Mouse (Mus musculus): ENCODE measurements around the gene Gnat3. TPM values are rescaled to one million over a fixed set of nuclear protein-coding genes. Genes with fewer than 3 reads are reported as not detected.

Gene Gnat3
- total RNA-seq (2012; rRNA removed) (not detected in 2 replicates), polyA plus RNA-seq (2012; ENCODE audit: insufficient read depth in 1 of 2, insufficient read length in 2 of 2, low read depth in 1 of 2, low replicate concordance in 2 of 2, missing spikeins in 1 of 2) (not detected)

DNA sequence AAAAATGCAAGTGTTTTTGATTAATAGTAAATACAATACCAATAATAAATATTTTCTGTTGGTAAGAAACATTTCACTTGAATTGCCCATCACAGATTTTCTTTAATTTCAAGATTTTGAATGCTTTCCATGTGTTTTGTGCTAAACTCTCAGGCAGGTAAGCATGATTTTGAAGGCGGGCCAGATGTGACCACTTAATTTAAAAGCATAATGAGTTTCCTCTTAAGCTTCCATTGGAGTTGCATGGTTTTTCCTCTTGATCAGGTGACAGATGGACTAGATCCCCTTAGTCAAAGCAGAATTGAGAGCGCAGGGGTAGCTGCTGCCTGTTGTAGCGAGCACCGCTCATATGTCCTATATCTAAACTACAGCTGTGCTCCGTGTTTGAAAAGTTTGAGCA, at the start of gene Gnat3:
TSS of gene Gnat3 (plus strand) at position 301 of the 400 bp plus-strand sequence.
- no peak for DNase-seq (ENCODE audit: low read depth, low spot score)
- Histone ChIP-seq H3K79me2 (ENCODE audit: control insufficient read depth, insufficient read depth, low read length, poor library complexity) (no peaks in the 10 kb centered on the region), H3K27me3 (ENCODE audit: control insufficient read depth in 1 of 2, insufficient read depth in 2 of 2, low read length in 2 of 2) (no peaks in the 10 kb centered on the region), H3K4me3 (ENCODE audit: control insufficient read depth in 1 of 2, insufficient read depth in 1 of 2, low read depth in 2 of 2, low read length in 2 of 2) (no peak within 1 kb of the TSS), H3K36me3 (ENCODE audit: control insufficient read depth in 1 of 2, insufficient read depth in 2 of 2, low read length in 2 of 2) (no peaks in the 10 kb centered on the region), H3K9me3 (replicated peaks; ENCODE audit: insufficient read depth, low read length) (no peaks in the 10 kb centered on the region), H3K9ac (ENCODE audit: control insufficient read depth, low read depth, low read length, poor library complexity, severe bottlenecking) (no peak within 1 kb of the TSS), H3K27ac (ENCODE audit: control insufficient read depth, low read depth, low read length) (no peak within 1 kb of the TSS), H3K4me1 (ENCODE audit: control insufficient read depth in 1 of 2, insufficient read depth in 2 of 2, low read length in 2 of 2) (no peaks in the 10 kb centered on the region)
- TF ChIP-seq POLR2AphosphoS5 (IDR thresholded peaks at IDR 0.05; ENCODE audit: borderline replicate concordance, low read depth, low read length): no peak
- no peak for TF ChIP-seq POLR2AphosphoS2 (IDR thresholded peaks at IDR 0.05; ENCODE audit: low read length)
- TF ChIP-seq SMC3 (IDR thresholded peaks at IDR 0.05; ENCODE audit: low read depth, low read length): no peak
- no peak for TF ChIP-seq CHD1 (IDR thresholded peaks at IDR 0.05; ENCODE audit: low read depth, low read length)

DNA sequence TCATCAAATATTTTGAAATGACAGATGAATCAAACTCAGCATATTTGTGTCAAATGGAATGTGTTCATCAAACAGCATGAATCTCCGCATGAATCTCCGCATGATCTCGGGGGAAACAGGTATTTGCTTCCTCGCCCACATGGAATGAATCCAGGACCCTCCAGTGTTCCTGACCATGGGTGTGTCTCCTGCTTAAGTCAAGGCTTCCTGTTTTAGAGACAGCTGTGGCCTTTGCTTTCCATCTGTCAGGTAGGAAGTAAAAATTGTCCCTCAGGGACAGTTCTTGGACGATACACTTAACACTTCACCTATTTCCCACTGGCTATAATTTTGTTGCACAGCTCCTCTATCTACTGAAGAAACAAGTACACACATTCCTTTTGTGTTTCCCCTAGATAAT, 43.4 kb upstream of the Gnat3 start:
- H3K9me3 ChIP-seq (replicated peaks; ENCODE audit: insufficient read depth, low read length): no peaks in the 10 kb centered on the region
- H3K9ac ChIP-seq (ENCODE audit: control insufficient read depth, low read depth, low read length, poor library complexity, severe bottlenecking): no peak overlapping the region
- DNase-seq (ENCODE audit: low read depth, low spot score): no peak
- no peaks in the 10 kb centered on the region for H3K27me3 ChIP-seq (ENCODE audit: control insufficient read depth in 1 of 2, insufficient read depth in 2 of 2, low read length in 2 of 2)
- H3K36me3 ChIP-seq (ENCODE audit: control insufficient read depth in 1 of 2, insufficient read depth in 2 of 2, low read length in 2 of 2): no peaks in the 10 kb centered on the region
- H3K4me3 ChIP-seq (ENCODE audit: control insufficient read depth in 1 of 2, insufficient read depth in 1 of 2, low read depth in 2 of 2, low read length in 2 of 2): no peak overlapping the region
- no peaks in the 10 kb centered on the region for H3K79me2 ChIP-seq (ENCODE audit: control insufficient read depth, insufficient read depth, low read length, poor library complexity)
- TF ChIP-seq EP300 (IDR thresholded peaks at IDR 0.05; ENCODE audit: low read depth in 1 of 2, low read length in 2 of 2): no peak
- no peaks in the 10 kb centered on the region for H3K4me1 ChIP-seq (ENCODE audit: control insufficient read depth in 1 of 2, insufficient read depth in 2 of 2, low read length in 2 of 2)
- H3K27ac ChIP-seq (ENCODE audit: control insufficient read depth, low read depth, low read length): no peak overlapping the region

- Histone ChIP-seq H3K27ac (ENCODE audit: control insufficient read depth, low read depth, low read length) (no peak overlapping the region), H3K9me3 (replicated peaks; ENCODE audit: insufficient read depth, low read length) (no peaks in the 10 kb centered on the region), H3K9ac (ENCODE audit: control insufficient read depth, low read depth, low read length, poor library complexity, severe bottlenecking) (no peak overlapping the region), H3K4me3 (ENCODE audit: control insufficient read depth in 1 of 2, insufficient read depth in 1 of 2, low read depth in 2 of 2, low read length in 2 of 2) (no peak overlapping the region), H3K27me3 (ENCODE audit: control insufficient read depth in 1 of 2, insufficient read depth in 2 of 2, low read length in 2 of 2) (no peaks in the 10 kb centered on the region), H3K36me3 (ENCODE audit: control insufficient read depth in 1 of 2, insufficient read depth in 2 of 2, low read length in 2 of 2) (no peaks in the 10 kb centered on the region), H3K4me1 (ENCODE audit: control insufficient read depth in 1 of 2, insufficient read depth in 2 of 2, low read length in 2 of 2) (no peaks in the 10 kb centered on the region), H3K79me2 (ENCODE audit: control insufficient read depth, insufficient read depth, low read length, poor library complexity) (no peaks in the 10 kb centered on the region)
- DNase-seq (ENCODE audit: low read depth, low spot score): no peak
- no peak for TF ChIP-seq POLR2A (IDR thresholded peaks at IDR 0.05; ENCODE audit: control insufficient read depth in 1 of 2, insufficient read depth in 1 of 2, low read depth in 1 of 2, low read length in 2 of 2, poor library complexity in 1 of 2)
- no peak for TF ChIP-seq USF1 (IDR thresholded peaks at IDR 0.05; ENCODE audit: low read depth, low read length)
- no peak for TF ChIP-seq RAD21 (IDR thresholded peaks at IDR 0.05; ENCODE audit: low read depth, low read length)
- no peak for TF ChIP-seq MYC (IDR thresholded peaks at IDR 0.05; ENCODE audit: low read depth, low read length)
- no peak for TF ChIP-seq CTCF (IDR thresholded peaks at IDR 0.05 in 2 of 3, conservative IDR thresholded peaks at IDR 0.05 in 1 of 3; ENCODE audit: control insufficient read depth in 1 of 3, insufficient read depth in 1 of 3, low read depth in 2 of 3, low read length in 3 of 3, poor library complexity in 1 of 3, severe bottlenecking in 1 of 3)
- TF ChIP-seq SMC3 (IDR thresholded peaks at IDR 0.05; ENCODE audit: low read depth, low read length): no peak
- no peak for TF ChIP-seq GATA1 (IDR thresholded peaks at IDR 0.05; ENCODE audit: low read depth, low read length)
- no peak for TF ChIP-seq RCOR1 (IDR thresholded peaks at IDR 0.05; ENCODE audit: low read depth, low read length)
- TF ChIP-seq ZMIZ1 (IDR thresholded peaks at IDR 0.05; ENCODE audit: low read depth, low read length): no peak
- TF ChIP-seq POLR2AphosphoS2 (IDR thresholded peaks at IDR 0.05; ENCODE audit: low read length): no peak
- TF ChIP-seq TAL1 (IDR thresholded peaks at IDR 0.05; ENCODE audit: low read length): no peak
Observed at GRCm38 (mm10) chr5:17923648-17924047, 38.7 kb upstream of the Gnat3 start.
